Mouse (Mus musculus): Measurements from ENCODE around the gene Epb41l1. TPM values are rescaled to one million over a fixed set of nuclear protein-coding genes. Genes with fewer than 3 reads are reported as not detected.

The Epb41l1 gene
- total RNA-seq, 1 experiment from 2014 or later, result 7.1 TPM

- ATAC-seq (replicated peaks; ENCODE audit: insufficient number of reproducible peaks, low FRiP score, low TSS enrichment, poor library complexity, severe bottlenecking), result no peak
Observed at GRCm38 (mm10) chr2:156452149-156452536, 31.4 kb downstream of the Epb41l1 start.

- ATAC-seq (replicated peaks; ENCODE audit: insufficient number of reproducible peaks, low FRiP score, low TSS enrichment, poor library complexity, severe bottlenecking), result no peak
Observed at GRCm38 (mm10) chr2:156453822-156454221, 33.1 kb downstream of the Epb41l1 start.

DNA sequence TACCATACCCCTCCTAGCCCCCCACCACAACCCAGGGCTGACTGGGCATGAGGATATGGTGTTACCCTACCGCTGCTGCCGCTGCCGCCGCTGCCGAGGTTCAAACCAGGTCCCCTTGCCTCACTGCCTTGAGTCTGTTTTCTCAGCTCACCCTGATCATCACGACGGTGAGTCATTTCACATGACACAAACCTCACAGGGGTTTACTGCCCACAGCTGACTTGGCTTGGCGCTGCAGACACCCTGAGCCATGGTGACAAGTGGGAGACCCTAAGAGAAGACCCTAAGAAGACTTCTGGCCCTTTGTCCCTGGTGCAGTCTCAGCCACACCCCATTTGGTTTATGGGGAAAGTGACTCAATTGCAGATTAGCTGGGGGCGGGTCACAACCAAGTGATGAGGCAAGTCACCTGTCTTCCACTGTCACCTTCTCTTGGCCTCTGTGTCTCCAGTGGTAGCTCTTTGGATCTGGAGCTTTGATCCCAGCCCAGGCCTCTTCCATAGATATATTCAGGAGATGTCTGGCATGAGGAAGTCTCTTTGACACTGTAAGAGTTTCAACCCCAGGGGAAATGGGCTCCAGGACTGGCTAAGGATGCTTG is 34.9 kb downstream of the Epb41l1 start:
- no peak for ATAC-seq (replicated peaks; ENCODE audit: insufficient number of reproducible peaks, low FRiP score, low TSS enrichment, poor library complexity, severe bottlenecking)

GRCm38 (mm10) chr2:156456386-156457342 is 36.0 kb downstream of the Epb41l1 start:
- no peak for ATAC-seq (replicated peaks; ENCODE audit: insufficient number of reproducible peaks, low FRiP score, low TSS enrichment, poor library complexity, severe bottlenecking)

GRCm38 (mm10) chr2:156457343-156457717 is 36.6 kb downstream of the Epb41l1 start:
- ATAC-seq (replicated peaks; ENCODE audit: insufficient number of reproducible peaks, low FRiP score, low TSS enrichment, poor library complexity, severe bottlenecking), result no peak

DNA sequence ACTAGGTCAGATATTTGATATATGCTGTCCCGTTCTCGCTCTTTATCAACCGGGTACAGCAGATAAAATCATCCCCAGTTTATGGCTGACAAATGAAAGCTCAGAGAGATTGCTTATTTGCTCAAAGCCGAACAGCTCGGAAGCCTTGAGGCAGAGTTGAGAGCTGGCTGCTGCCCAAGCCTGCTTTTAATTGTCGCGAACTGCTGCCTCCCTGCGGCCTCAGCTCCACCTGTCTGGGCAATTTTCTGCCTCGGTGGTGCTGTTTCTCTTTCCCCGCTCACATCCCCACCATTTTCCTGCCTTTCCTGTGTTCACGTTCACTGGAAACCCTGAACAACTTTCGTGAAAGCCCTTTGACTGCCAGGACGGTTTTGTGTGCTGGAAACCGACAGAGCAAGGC is 39.8 kb downstream of the Epb41l1 start:
- no peak for ATAC-seq (replicated peaks; ENCODE audit: insufficient number of reproducible peaks, low FRiP score, low TSS enrichment, poor library complexity, severe bottlenecking)

DNA sequence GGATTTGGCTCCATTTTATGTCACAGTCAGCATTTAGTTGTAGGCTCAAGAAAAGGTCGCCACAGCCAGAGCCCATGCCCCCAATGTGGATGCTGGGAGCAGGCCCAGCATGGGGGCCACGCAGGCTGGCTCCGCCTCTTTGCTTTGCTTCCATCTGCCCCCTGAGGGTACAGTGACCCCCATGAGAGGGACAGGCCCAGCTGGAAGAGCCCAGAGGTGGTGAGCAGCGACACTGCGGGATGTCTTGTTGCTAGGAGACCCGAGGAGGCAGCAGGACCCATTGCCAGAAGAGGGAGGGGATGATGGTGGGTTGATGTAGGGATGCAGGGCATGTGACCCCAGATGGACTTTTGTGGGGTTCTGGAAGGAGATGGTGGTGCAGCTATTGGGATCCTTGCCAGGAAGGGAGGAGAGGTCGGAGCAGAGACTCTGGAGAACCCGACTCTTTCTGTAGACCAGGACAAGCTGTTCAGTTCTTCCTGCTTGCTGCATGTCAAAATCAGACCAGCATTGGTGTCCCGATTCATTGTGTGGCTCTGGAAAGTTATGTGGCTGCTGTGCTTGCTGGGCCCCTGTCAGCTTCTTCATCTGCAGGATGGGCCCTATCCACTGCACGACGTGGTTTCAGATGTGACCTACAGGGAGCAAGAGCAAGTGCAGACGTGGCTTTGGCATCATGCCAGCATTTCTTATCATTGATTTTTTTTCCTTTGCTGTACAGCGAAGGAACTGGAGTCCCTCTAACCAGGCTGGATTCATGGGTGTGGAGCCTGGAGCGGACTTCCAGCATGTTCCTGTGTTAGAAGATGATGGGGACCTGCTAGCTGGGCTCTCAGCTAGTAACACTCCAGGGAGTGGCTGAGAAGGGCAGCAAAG is 41.7 kb downstream of the Epb41l1 start:
- no peak for ATAC-seq (replicated peaks; ENCODE audit: insufficient number of reproducible peaks, low FRiP score, low TSS enrichment, poor library complexity, severe bottlenecking)

DNA sequence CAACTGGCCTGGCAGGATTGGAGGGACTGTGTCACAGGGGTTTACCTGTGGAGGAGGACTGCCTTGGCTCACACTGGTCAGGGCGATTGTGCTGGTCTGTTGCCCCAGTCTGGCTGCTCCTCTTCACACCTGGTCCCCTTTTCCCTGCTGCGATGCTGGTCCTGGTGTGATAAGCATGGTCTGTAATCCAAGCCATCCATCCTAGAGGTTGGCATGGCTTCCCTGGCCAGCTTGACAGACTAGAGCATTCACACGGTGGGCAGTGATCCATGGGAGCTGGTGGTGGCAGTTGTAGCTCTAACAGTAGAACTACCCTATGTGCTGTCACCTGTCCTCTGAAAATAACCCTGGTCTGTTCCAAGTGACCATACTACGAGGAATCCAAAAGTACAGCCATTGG is 43.7 kb downstream of the Epb41l1 start:
- no peak for ATAC-seq (replicated peaks; ENCODE audit: insufficient number of reproducible peaks, low FRiP score, low TSS enrichment, poor library complexity, severe bottlenecking)

DNA sequence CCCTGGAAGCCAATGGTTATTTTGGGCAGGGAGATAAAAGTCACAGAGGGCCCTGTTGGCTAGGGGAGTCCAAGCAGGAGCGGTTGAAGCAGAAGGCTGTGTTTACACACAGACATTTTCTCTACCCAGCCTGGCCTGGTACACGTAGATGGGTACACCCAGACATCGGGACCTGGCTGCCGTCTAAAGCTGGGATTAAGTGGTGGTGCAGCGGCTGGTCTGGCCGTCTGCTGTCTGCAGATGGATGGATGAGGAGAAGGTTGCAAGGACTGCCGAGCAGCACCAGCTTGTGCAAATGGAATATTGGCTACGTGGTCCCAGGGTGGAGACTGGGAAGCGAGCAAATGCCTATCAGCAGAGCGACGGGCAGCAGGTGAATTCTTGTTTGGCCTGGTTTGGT is 46.8 kb downstream of the Epb41l1 start:
- ATAC-seq (replicated peaks; ENCODE audit: insufficient number of reproducible peaks, low FRiP score, low TSS enrichment, poor library complexity, severe bottlenecking), result no peak

GRCm38 (mm10) chr2:156468890-156469289 is 48.2 kb downstream of the Epb41l1 start:
- no peak for ATAC-seq (replicated peaks; ENCODE audit: insufficient number of reproducible peaks, low FRiP score, low TSS enrichment, poor library complexity, severe bottlenecking)

- no peak for ATAC-seq (replicated peaks; ENCODE audit: insufficient number of reproducible peaks, low FRiP score, low TSS enrichment, poor library complexity, severe bottlenecking)
Observed at GRCm38 (mm10) chr2:156469508-156469907, 48.8 kb downstream of the Epb41l1 start.

DNA sequence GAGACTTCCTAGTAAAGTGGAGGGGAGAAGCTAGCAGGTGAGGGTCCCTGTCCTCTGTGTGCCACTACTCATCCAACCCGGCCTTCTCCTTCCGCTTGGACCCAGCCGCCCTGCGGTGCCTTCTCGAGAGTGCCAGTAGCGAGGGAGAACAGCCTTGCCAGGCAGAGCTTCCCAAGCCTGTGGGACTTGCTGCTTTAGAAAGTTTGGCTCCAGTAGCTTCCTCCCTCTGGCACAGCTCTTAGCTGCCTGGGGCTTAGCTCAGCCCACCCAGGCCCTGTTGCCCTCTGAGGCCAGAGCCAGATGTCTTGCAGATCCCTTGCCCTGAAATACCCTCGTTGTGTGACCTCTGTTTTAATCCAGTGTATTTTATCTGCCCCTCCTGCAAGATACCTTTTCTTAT is 50.2 kb downstream of the Epb41l1 start:
- ATAC-seq (replicated peaks; ENCODE audit: insufficient number of reproducible peaks, low FRiP score, low TSS enrichment, poor library complexity, severe bottlenecking), result no peak

- ATAC-seq (replicated peaks; ENCODE audit: insufficient number of reproducible peaks, low FRiP score, low TSS enrichment, poor library complexity, severe bottlenecking), result no peak
Observed at GRCm38 (mm10) chr2:156472336-156472735, 51.6 kb downstream of the Epb41l1 start.

- no peak for ATAC-seq (replicated peaks; ENCODE audit: insufficient number of reproducible peaks, low FRiP score, low TSS enrichment, poor library complexity, severe bottlenecking)
Observed at GRCm38 (mm10) chr2:156473696-156474095, 53.0 kb downstream of the Epb41l1 start.

GRCm38 (mm10) chr2:156474111-156474510 is 53.4 kb downstream of the Epb41l1 start:
- ATAC-seq (replicated peaks; ENCODE audit: insufficient number of reproducible peaks, low FRiP score, low TSS enrichment, poor library complexity, severe bottlenecking), result no peak

- ATAC-seq (replicated peaks; ENCODE audit: insufficient number of reproducible peaks, low FRiP score, low TSS enrichment, poor library complexity, severe bottlenecking), result no peak
Observed at GRCm38 (mm10) chr2:156474891-156475284, 54.2 kb downstream of the Epb41l1 start.

GRCm38 (mm10) chr2:156475285-156476110 is 54.8 kb downstream of the Epb41l1 start:
- ATAC-seq (replicated peaks; ENCODE audit: insufficient number of reproducible peaks, low FRiP score, low TSS enrichment, poor library complexity, severe bottlenecking), result no peak

- no peak for ATAC-seq (replicated peaks; ENCODE audit: insufficient number of reproducible peaks, low FRiP score, low TSS enrichment, poor library complexity, severe bottlenecking)
Observed at GRCm38 (mm10) chr2:156476111-156476747, 55.5 kb downstream of the Epb41l1 start.
